In the genomic region with DNA sequence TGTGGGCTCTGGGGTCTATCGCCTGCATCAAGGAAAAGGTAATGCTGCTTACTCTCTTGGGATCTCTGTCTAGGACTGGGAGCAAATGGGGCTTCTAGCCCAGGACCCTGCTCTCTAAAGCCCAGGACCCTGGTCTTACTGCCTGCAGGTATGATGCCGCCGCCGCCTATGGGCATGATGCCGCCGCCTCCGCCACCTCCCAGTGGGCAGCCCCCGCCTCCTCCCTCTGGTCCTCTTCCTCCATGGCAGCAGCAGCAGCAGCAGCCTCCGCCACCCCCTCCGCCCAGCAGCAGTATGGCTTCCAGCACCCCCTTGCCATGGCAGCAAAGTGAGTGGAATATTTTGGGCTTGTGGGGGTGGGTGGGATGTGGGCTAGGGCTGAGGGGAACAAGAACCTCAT, we compare ENCODE assay signal across 17 mouse cellular contexts.
"Had no signal": no experiment of that assay in that cellular context is flagged by ENCODE, and none has a peak within 500 bp of the region (broad histone marks: within the 10 kb centered on the region; RNA-seq: fewer than 3 reads in every experiment).

No protein-coding gene starts in this region.

- H3K27ac ChIP-seq: lung, embryonic 15.5 days; macrophage; midbrain, embryonic 12.5 days; neural tube, embryonic 13.5 days; neural tube, embryonic 15.5 days had no signal

- H3K4me2 ChIP-seq: lung, embryonic 15.5 days; midbrain, embryonic 12.5 days; neural tube, embryonic 13.5 days; neural tube, embryonic 15.5 days had no signal

- H3K4me1 ChIP-seq: midbrain, embryonic 12.5 days had no signal

- H3K27me3 ChIP-seq: lung, embryonic 15.5 days; megakaryocyte, embryonic 14.5 days; midbrain, embryonic 12.5 days; neural tube, embryonic 13.5 days; neural tube, embryonic 15.5 days had no signal

- H3K9me3 ChIP-seq: lung, embryonic 15.5 days; megakaryocyte, embryonic 14.5 days; midbrain, embryonic 12.5 days; neural tube, embryonic 13.5 days; neural tube, embryonic 15.5 days had no signal

- H3K4me3 ChIP-seq: lung, embryonic 15.5 days; midbrain, embryonic 12.5 days; myocyte; neural tube, embryonic 13.5 days; neural tube, embryonic 15.5 days had no signal

- DNase-seq: lung, adult 2 months; lung, postnatal 14 days; lung, postnatal 36 days; midbrain, embryonic 14.5 days; retina, postnatal 1 day; right cerebral cortex, postnatal 25 days; right cerebral cortex, postnatal 4 days; spleen, adult 18-20 months; thymus, postnatal 14 days; thymus, postnatal 36 days had no signal

- H3K9ac ChIP-seq: lung, embryonic 15.5 days; midbrain, embryonic 12.5 days; neural tube, embryonic 13.5 days; neural tube, embryonic 15.5 days had no signal
